Mouse (Mus musculus) testis, adult 2 months (tissue): ENCODE data around the gene Wnk2. TPM values are rescaled to one million over a fixed set of nuclear protein-coding genes. Genes with fewer than 3 reads are reported as not detected.

Experiments used
- H3K27ac ChIP-seq: fragments of 200-500 bp; 2 replicates; pipeline ENCODE4 v1.5.1; 2012; ENCODE audit warnings: low read depth, low read length; ENCODE audit not compliant: control insufficient read depth, insufficient read depth
- H3K27me3 ChIP-seq: fragments of 200-500 bp; 2 replicates; pipeline ENCODE4 v1.6.1; 2012; ENCODE audit warnings: mild to moderate bottlenecking, low read length, moderate library complexity; ENCODE audit not compliant: control insufficient read depth, insufficient read depth
- H3K36me3 ChIP-seq: fragments of 200-500 bp; 2 replicates; pipeline ENCODE4 v1.6.1; 2012; ENCODE audit warnings: mild to moderate bottlenecking, low read length; ENCODE audit not compliant: control insufficient read depth, insufficient read depth
- H3K4me1 ChIP-seq: fragments of 200-500 bp; 2 replicates; pipeline ENCODE4 v1.6.1; 2012; ENCODE audit warnings: low read length; ENCODE audit not compliant: control insufficient read depth, insufficient read depth
- H3K4me3 ChIP-seq: fragments of 200-500 bp; 2 replicates; pipeline ENCODE4 v1.5.1; 2012; ENCODE audit warnings: low read depth, mild to moderate bottlenecking, low read length, moderate library complexity, mixed read lengths; ENCODE audit not compliant: control insufficient read depth
- CTCF ChIP-seq: fragments of 200-500 bp; IDR thresholded peaks from 2 replicates; pipeline ENCODE4 v1.5.1; 2012; ENCODE audit warnings: low read depth, mild to moderate bottlenecking, inconsistent platforms, low read length, moderate library complexity; ENCODE audit not compliant: control insufficient read depth, insufficient read depth, insufficient replicate concordance
- POLR2A ChIP-seq: fragments of 200-500 bp; IDR thresholded peaks from 2 replicates; pipeline ENCODE4 v1.6.1; 2012; ENCODE audit warnings: low read depth, mild to moderate bottlenecking, inconsistent platforms, low read length, moderate library complexity; ENCODE audit not compliant: control insufficient read depth
- polyA plus RNA-seq: library from polyadenylated mRNA; depleted of rRNA; stranded (reverse); fragments of >200 nt; gene quantifications from 2 replicates; pipeline ENCODE4 v1.2.3, GENCODE M21; 2012; rRNA removed

Gene Wnk2
- polyA plus RNA-seq, 1 experiment: 1.0 TPM

- no peaks in the 10 kb centered on the region for H3K36me3 ChIP-seq
- H3K27me3 ChIP-seq: no peaks in the 10 kb centered on the region
- no peak overlapping the region for H3K27ac ChIP-seq
- H3K4me3 ChIP-seq: no peak overlapping the region
- TF ChIP-seq CTCF: no peak
- TF ChIP-seq POLR2A: no peak
- H3K4me1 ChIP-seq: no peaks in the 10 kb centered on the region
Observed at GRCm38 (mm10) chr13:48996731-48997130, 151.1 kb downstream of the Wnk2 start.

GRCm38 (mm10) chr13:48994903-48995302 lies 152.9 kb downstream of the Wnk2 start:
- Histone ChIP-seq H3K4me3 (no peak overlapping the region), H3K4me1 (no peaks in the 10 kb centered on the region), H3K36me3 (no peaks in the 10 kb centered on the region), H3K27ac (no peak overlapping the region), H3K27me3 (no peaks in the 10 kb centered on the region)
- no peak for TF ChIP-seq CTCF
- no peak for TF ChIP-seq POLR2A

GRCm38 (mm10) chr13:48992914-48993313 lies 154.9 kb downstream of the Wnk2 start:
- Histone ChIP-seq H3K27ac (no peak overlapping the region), H3K4me1 (peaks cover 2% of the 10 kb centered on the region; the same call in 1 of the 2 replicates), H3K4me3 (no peak overlapping the region), H3K27me3 (no peaks in the 10 kb centered on the region), H3K36me3 (no peaks in the 10 kb centered on the region)
- TF ChIP-seq CTCF (no peak), POLR2A (no peak)

GRCm38 (mm10) chr13:48990138-48990537 lies 157.7 kb downstream of the Wnk2 start:
- Histone ChIP-seq H3K27me3 (no peaks in the 10 kb centered on the region), H3K27ac (no peak overlapping the region), H3K36me3 (no peaks in the 10 kb centered on the region), H3K4me3 (no peak overlapping the region), H3K4me1 (peaks cover 2% of the 10 kb centered on the region; the same call in 1 of the 2 replicates)
- TF ChIP-seq CTCF: no peak
- no peak for TF ChIP-seq POLR2A

Other genes with a start within 250 kb of the Wnk2 start
- 10.4 and 10.8 TPM in 2 replicates for gene Fam120a, start 180.0 kb downstream of the Wnk2 start, polyA plus RNA-seq
- 30.9 and 41.5 TPM in 2 replicates for gene Ninj1, start 39.5 kb upstream of the Wnk2 start, polyA plus RNA-seq
- gene Card19, start 68.0 kb upstream of the Wnk2 start, polyA plus RNA-seq: 22.0 and 28.9 TPM in 2 replicates
- 37.7 and 51.3 TPM in 2 replicates for gene Susd3, start 100.7 kb upstream of the Wnk2 start, polyA plus RNA-seq
- gene Fgd3, start 172.3 kb upstream of the Wnk2 start, polyA plus RNA-seq: 0.56 and 0.60 TPM in 2 replicates
- gene Bicd2, start 193.6 kb upstream of the Wnk2 start, polyA plus RNA-seq: 42.8 and 44.7 TPM in 2 replicates